Mouse (Mus musculus) G1E-ER4 (cell line): ENCODE measurements around the gene Tpra1. TPM values are rescaled to one million over a fixed set of nuclear protein-coding genes. Genes with fewer than 3 reads are reported as not detected.

Experiments used
- GATA1 ChIP-seq: IDR thresholded peaks from one replicate; pipeline ENCODE4 v1.8.0; 2012; ENCODE audit warnings: low read length, inconsistent platforms
- polyA plus RNA-seq: library from polyadenylated mRNA; stranded (reverse); fragments of >175 nt; gene quantifications from 2 replicates; pipeline ENCODE4 v1.2.3, GENCODE M21; 2012

The Tpra1 gene
- polyA plus RNA-seq, 1 experiment, result 93.9 TPM

DNA sequence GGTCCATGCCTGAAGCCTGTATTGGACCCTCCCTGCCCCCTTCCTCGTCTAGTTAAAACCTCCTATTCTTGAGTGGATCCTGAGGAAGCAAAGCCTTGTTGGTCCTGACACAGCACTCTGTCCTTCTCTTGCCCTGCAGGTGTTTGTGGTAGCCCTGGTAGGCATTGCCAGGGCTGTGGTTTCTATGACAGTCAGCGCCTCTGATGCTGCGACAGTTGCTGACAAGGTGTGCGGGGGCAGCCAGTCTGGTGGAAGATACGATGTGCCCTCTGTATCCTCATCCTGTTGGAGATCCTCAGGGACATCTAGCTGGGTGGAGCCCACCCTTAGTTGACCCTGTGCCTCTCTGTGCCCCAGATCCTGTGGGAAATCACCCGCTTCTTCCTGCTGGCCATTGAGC is 7.1 kb downstream of the Tpra1 start:
- no peak for TF ChIP-seq GATA1

- TF ChIP-seq GATA1, result no peak
Observed at GRCm38 (mm10) chr6:88913022-88913421, 11.0 kb downstream of the Tpra1 start.

- TF ChIP-seq GATA1, result no peak
Observed at GRCm38 (mm10) chr6:88913440-88913839, 11.4 kb downstream of the Tpra1 start.

DNA sequence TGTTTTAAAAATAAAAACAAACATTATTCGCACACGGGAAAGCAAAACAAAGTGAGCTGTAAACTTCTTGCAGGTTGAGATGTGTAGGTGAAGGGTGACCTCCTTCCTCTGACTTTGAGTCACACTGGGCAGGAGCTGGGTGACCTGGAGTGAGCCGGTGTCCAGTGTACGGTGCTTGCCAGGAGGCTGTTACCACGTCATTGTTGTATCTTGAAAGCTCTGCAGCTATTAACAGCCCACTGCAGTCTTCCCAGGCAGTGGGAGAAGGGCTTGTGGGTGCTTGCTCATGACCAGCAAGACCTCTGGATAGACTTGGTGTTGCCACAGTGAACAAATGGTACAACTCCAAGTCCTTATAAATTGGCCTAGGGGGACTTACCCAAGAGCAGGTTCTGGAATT is 12.7 kb downstream of the Tpra1 start:
- no peak for TF ChIP-seq GATA1

GRCm38 (mm10) chr6:88915510-88915909 is 13.5 kb downstream of the Tpra1 start:
- peak; percentile 99 for TF ChIP-seq GATA1

GRCm38 (mm10) chr6:88916153-88916552 is 14.1 kb downstream of the Tpra1 start:
- TF ChIP-seq GATA1, result no peak

DNA sequence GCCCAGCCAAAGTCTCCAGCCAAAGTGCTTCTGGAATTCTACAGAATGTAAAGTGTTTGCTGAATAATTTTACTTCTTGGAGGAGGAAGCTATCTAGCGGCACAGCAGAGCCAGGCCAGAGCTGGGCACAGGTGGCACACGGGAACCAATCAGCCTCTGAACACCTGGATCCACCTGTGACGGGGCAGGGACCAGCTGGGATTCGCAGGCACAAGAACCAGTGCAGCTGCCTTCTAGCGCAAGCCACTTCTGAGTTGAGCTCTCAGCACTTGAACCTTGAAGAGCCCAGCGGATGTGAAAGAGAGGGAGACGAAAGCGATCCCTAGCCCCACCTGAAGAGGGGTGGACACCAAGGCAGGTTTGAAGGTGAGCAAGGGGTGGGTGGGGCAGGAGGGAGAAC is 16.8 kb downstream of the Tpra1 start:
- no peak for TF ChIP-seq GATA1

DNA sequence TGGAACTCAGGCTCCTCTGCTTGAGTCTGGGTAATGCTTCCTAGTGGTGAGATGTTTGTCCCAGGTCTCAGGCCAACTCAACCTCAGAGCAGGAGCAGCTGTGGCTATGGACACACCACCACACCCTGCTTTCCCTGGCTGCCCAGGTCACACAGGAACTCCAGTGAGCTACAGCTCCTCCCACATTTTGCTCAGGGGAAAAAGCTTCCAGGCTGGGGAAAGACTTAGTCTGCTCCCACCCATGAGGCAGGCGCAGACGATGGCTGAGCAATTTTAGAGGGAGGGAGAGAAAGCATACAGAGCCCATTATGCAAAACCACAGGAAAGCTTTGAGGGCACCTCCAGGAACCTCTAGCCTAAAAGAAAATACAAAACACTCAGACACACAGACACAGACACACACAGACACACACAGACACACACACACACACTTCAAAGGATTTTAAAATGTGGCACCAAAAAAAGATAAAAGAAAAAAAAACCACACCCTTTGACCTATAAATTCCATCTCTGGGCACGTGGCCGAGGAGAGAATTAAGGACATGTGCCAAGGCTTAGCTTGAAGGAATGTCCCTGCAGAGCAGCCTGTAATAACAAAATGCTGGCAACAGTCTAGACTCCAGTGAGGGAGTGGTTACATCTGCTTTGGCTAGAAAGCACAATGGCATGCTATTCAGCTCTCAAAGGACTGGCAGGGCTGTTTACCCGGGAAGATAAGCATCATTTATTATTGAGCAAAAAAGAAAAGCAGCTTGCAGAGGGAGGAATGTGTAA is 22.6 kb downstream of the Tpra1 start:
- no peak for TF ChIP-seq GATA1

DNA sequence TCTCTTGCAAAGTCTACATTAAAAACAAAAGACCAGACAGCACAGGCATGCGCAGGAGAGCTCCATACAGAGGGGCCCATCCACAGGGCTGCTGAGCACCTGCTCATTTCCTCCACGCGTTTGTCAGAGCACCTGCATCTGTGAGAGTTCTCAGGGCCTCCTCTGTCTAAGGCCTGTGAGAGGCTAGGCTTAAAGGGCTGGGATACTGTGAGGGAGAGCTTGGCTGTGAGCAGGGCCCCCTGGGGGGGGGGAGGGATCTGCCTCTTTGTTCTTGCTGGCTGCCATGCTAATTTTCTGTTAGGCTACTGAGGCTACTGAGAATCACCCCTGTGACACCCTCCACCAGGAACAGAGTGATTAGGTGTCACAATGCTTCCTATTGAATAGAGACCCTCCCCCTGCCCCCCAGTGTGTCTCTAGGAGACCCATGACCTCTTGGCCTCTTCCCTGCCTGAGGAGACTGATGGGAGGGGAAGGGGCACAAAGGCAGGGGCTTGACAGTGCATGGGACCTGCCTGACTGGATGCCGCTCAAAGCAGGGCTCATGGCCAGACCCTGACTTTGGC is 23.7 kb downstream of the Tpra1 start:
- no peak for TF ChIP-seq GATA1

DNA sequence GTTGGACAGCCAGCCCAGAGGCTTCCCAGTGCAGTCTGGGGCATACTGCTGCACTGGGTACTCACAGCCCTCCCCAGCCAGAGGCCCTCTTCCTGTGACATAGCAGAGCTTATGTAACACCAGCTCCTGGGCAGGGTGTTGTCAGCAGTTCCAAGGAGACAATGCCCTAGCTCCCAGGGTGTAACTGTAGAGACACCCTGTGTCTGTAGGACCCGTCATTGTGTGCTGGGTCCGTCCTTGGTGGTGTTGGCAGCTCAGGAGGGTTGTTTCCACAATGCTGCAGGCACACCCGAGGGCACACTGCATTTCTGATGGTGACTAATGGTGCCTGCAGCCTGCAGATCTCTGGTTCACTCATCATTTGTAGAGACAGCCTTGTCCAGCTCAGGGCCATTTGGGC is 24.8 kb downstream of the Tpra1 start:
- no peak for TF ChIP-seq GATA1

DNA sequence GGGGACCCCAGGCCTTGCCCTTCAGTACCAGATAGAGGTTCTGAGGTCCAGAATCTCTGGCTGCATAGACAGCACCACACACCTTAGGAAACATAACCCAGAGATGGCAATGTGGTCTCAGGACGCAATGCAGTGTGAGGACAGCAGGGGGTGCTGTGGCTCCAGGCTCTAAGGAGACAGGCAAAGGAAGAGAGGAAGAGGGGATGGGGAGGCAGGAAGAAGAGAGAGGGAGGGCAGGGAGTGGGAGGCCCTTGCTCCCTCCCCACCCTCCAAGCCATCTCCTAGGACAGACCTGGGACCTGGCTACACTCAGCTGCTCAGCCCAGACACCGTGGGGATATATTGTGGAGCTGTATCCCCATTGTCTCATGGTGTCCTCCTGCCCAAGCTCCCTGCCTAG is 25.5 kb downstream of the Tpra1 start:
- TF ChIP-seq GATA1, result no peak

DNA sequence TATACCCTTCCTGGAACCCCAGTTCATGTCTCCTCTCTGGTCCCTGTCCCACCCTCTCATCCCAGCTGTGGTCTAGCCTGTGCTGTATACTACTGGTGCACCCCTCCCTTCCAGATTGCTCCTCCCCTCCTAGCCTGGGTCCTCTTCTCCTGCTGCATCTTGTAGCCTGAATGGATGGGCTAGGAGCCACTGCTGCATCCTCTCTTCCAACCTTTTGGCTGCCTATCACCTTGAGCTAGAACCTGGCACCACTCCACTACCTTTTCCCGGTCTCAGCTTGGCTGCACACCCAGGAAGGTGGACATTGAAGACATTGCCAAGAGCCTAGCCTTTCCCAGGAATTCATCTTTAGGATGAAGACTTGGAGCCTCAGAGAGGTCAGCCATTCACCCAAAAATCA is 26.0 kb downstream of the Tpra1 start:
- TF ChIP-seq GATA1, result no peak

GRCm38 (mm10) chr6:88928576-88928975 is 26.5 kb downstream of the Tpra1 start:
- TF ChIP-seq GATA1, result no peak

DNA sequence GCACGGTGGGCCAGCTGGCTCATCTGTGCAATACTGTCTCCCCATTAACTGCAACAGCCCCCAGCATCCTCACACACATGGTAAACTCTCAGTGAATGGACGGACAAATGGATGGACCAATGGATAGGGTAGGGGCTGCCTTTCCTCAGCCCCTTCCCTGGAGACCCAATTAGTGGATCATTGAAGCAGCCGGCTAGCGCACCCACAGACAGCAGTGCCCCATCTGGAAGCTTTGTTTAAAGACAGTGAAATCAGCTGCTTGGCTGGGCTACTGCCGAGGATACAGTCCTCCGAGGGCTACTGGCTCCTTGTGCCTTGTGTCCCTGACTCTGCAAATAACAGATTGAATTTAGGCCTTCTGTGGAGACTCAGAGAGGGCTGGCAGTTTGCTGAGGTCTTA is 27.4 kb downstream of the Tpra1 start:
- no peak for TF ChIP-seq GATA1

DNA sequence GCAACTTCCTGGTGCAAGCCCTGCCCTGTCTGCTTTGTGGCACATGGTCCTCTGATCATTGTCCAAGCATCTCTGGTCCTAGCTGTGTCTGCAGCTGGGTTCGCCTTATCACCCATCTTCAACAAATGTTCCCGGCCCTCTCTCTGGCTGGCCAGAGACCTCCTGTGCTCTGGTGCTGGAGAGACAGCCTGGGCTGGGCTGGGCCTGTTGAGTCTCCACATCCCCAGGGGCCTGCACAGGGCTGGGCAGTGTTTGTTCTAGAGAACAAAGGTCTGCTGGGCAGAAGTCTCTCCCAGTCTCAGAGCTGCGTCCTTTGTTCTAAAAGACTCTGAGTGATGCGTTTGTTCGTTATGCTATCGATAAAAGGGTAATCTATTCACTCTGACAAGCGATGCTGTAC is 28.0 kb downstream of the Tpra1 start:
- no peak for TF ChIP-seq GATA1

- no peak for TF ChIP-seq GATA1
Observed at GRCm38 (mm10) chr6:88931449-88931848, 29.4 kb downstream of the Tpra1 start.

GRCm38 (mm10) chr6:88934132-88934531 is 32.1 kb downstream of the Tpra1 start:
- TF ChIP-seq GATA1, result no peak
